Mouse (Mus musculus) kidney, postnatal 4 days (tissue): ENCODE measurements at regions not wholly inside any gene's neighbourhood (a gene's known extent, or its start where the extent isn't known, plus 50 kb on each side); places are given as distances from the start of the nearest gene placed in this dataset.

ENCODE experiments used
- DNase-seq, 2 experiments: peaks; one replicate each; pipeline ENCODE4 v3.0.0; 2021; ENCODE audit warnings: mixed read lengths in 2 of 2

DNA sequence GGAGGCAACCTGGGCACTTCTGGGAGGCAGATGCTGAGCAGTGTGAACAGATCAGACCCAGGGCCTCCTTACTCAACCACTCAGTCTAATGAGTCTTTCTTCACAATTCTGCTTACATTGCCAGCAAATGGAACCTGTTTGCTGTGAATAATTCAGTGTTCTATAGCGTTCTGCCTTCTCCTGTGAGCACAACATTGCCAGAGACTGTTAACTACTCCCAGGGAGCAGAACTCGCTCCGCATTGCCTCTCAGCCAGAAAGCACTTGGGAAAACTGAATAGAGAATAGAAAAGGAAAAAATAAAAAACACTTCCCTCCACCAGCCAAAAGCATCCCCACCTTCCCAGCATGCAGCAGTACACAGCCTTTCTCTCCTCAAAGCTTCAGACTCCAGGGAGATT, 51.5 kb downstream of the Aym1 start:
- no peak for DNase-seq

DNA sequence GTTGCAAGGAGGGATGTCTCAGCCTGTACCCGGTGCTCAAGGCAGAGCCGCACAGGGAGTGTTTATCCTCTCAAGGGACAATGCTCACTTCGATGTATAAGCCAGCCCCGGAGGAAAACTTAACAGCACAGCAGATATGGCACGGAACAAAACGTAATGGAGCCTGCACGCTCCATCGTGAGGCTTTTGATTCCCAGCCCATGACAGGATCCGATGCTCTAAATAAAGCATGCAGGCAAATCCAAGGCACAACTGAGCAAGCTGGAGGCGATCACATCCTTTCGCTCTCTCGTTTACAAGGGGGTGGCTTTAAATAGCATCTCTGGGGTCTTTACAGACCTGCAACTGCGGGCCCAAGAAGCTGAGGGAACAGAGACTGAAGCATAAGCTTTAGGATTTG, 53.9 kb downstream of the Aym1 start:
- DNase-seq: no peak

DNA sequence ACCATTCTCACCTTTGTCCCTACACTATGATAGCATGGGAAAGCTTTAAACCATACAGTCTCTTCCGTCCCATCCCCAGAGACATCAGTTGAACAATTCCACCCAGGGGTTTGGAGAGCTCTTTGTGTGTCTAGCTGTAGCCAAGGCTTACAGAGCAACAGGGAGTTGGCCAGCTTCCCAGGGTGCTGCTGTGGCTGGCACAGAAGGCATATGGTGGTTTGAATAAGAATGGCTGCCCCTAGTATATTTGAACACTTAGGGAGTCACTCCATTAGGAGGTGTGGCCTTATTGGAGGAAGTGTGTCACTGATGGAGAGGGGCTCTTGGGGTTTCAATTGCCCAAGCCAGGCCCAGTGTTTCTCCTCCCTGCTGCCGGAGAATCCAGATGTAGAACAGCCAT, 57.5 kb downstream of the Aym1 start:
- no peak for DNase-seq

DNA sequence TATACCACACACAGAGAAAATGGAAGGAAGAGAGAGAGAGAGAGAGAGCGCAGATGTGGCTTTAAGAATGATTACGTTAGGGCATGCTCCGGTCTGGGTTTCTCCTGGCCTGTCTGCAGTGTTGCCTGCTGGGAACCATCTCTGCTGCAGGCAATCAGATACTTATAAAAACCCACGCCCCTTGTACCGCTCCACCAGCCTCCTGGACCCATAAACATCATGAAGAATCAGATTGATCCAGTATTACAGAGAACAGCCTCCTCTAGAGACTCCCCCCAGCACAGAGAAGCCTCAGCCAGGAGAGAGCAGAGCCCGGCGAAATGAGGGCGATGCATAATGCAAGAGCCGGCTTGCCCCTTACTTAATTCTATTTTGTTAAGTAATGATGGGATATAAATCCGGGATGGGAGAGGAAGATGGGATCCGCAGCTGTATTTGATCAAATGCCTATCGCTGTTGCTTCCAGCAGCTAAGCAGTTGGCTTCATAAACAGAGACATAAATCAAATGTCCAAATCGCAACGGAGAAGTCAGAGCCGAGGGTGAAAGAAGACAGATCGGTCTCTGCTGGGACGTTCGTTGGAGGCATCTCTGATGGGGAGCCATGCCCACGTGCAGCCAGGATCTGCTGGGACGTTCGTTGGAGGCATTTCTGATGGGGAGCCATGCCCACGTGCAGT, 61.4 kb downstream of the Aym1 start:
- peak; percentile 14 to 22 for DNase-seq

DNA sequence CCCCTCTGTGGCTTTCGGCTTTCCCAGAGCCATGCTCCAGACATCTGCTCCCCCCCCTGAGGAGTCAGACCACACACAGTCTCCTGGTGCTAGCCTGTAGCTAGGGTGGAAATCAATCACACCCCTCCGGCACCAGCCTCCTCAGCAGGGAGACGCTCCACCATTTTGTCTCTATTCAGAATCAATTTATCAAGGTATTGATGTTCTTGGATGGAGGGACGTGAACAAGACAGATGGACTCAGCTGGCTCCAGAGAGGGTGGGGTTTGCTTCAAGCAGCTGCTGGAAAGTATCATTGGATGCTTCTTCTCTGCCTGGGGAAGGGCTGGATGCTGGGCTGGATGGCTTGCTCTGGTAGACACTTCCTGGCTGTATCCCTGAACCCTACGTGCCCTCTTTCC, 63.5 kb downstream of the Aym1 start:
- DNase-seq: peak; percentile 4 to 15

DNA sequence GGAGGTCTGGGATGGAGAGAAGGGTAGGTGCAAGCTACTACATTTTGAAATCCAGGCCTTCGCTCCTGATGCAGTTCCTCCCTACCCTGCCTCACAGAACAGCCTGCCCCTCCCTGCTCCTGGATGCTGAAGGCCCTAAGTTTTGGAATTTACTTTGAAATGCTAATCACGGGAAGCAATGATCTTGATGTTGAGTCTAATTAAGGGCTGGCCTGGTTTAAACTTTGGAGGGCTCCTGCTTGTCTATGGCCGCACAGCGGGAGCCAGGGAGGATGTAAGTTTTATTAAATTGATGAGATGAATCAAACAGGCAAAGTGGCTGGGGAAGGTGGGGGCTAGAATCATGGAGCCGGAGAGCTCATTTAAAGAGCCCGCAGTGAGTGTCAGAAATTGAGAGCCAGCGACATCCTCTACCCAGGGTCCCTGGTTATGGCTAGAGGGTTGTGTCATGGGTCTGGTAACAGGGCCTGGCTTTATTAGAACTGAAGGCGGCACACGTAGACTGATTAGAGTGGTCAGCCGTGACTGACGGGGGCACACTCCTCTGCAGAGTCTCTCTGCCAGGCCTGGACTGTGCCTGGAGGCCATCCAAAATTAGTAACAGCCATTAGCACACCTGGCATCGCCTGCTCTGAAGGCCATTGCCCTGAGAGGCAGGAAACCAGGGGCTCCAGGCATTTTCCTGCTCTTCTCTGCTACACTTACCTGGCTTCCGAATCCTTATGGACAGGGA, 65.1 kb downstream of the Aym1 start:
- no peak for DNase-seq

DNA sequence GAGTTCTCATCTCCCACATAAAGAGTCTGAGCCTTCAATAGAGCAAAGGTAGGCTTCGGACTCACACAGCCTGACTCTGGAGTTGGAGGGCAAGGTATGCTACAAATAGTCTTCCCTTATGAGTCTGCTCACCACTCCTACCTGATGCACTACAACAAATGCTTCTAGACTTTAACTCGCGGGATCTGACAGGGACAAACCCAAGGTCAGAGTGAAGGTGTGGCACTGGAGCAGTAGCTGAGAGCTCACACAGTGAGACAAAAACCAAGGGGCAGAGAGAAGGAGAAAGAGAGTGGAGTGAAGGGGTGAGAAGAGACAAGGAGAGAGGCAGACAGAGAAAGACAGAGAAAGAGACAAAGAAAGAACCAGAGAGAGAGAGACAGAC, 65.6 kb downstream of the Aym1 start:
- DNase-seq: no peak

DNA sequence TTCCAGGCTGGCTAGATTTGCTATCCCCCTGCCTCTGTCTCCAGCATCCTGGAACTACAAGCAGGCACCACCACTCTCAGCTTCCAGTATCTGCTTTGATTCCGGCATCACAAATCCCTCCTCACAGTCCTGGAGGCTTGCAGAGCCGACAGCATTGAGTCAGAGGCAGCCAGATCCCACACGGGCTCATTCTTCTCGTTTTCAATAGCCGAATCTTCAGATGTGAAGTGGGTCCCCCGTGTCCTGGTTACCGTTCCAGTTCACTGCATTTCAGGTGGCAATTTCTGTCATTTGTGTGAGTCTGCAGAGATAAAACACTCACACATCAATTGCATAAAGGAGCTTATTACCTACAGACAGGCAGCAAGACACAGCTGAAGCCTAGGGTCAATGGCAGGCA, 62.4 kb upstream of the Wscd2 start:
- DNase-seq: no peak

DNA sequence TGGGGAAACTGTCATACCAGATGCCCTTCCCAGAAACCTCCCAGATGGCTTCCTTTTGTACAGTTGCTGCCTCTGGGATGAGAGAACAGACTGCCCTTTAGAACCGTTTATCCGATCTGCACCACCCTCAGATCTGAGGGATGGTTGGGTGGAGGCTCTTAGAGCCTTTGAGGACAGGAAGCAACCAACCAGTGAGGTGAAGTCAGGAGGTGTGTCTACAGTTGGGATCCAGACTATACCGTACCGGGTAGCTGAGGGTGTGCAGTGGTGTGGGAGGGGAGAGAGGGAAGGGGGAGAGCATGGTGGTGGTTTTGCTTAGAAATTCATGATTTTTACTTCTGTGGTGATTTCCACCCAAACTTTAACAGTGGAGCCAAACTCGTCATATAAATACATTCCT, 58.8 kb upstream of the Wscd2 start:
- no peak for DNase-seq

DNA sequence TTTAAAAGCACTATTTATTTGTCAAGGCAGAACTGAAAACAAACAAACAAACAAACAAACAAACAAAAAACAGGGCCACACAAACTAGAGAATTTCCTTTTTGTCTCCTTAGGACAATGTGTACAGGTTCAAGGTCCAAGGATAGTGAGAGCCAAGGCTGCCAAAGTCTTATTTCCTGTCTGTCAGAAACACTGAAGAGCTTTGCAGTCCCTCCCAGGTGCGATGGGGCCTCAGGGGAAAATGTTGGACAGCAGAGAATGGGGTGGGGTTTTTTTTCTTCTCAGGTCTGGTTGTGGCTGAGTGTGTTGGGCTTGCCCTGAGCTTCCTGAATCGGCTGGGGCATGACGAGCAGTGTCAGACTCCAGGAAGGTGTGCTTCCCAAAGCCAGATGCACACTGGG, 53.1 kb upstream of the Wscd2 start:
- no peak for DNase-seq
